Mouse (Mus musculus): ENCODE measurements around the gene Cpne2.

Gene Cpne2

DNA sequence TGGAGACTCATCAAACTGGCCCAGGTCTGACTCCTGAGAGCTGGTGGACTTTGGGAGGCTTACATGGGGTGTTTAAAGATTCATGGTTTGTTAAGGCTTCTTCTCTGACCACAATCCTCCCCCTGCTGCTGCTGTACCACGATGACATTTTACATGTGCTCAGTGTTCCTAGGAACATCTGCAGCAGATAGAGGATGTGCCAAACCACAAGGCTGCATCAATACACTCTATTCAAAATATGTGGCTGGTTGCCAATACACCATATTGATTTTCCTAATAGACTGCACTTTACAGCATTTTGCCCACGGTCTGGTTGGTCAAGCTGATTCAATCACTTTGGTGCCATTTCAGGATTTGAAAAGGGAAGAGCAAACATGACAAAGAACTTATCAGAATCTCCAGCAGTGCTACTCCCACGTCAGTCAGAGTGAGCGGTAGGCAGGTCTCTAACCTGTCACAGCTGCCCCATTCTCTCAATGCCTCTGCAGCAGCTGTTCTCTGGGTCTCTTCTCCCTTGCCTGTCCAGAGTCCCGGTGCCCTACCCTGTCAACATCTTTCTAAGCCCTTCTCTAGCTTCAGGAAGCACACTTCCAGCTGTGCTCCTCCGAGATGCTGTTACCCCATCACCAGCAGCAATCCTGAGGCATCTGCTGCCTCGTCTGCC, 49.2 kb downstream of the Cpne2 start:
- DNase-seq (ENCODE audit: low spot score) = no peak

DNA sequence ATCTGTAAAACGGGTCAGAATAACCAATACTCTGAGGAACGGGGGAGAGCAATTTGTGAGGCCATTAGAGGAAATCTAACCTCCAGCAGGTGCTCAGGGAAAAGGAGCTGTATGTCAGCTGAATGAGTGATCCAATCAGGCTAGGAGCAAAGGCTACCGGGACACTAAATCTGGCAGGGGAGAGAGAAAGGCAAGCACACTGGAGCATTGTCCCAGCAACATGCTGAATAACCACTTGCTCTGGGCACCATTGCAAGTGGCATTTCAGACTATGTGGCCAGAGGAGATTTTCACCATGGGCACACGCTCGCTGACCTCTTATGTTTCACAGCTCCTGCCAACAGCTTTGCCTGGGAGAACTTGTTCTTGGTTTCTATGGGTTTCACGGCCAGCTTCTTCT, 49.8 kb downstream of the Cpne2 start:
- DNase-seq (ENCODE audit: low spot score) = no peak

DNA sequence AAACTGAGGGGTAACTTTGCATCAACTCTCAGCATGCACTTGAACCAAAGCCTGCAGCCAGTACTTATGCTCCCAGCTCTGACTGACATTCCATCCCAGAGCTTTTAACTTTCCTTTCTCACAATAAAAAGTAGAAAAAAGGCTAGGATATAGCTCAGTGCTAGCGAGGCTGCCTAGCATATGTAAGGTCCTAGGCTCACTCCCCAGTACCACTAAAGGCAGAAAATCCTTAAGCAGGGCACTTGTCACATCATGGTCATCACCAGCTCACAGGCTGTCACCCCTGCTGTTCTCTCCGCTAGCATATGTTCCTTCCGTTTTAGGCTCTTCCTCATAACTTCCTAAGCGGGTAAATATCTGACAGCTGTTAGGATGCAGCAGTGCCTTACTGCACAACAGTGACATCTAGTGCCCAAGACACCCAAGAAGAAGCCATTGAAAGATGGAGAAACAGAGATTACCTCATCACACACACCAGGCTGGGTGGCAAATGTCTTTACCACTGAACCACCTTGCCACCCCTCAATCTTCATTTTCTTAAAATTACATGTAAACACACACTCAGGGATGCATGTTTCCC, 51.5 kb downstream of the Cpne2 start:
- DNase-seq (ENCODE audit: low spot score) = no peak

DNA sequence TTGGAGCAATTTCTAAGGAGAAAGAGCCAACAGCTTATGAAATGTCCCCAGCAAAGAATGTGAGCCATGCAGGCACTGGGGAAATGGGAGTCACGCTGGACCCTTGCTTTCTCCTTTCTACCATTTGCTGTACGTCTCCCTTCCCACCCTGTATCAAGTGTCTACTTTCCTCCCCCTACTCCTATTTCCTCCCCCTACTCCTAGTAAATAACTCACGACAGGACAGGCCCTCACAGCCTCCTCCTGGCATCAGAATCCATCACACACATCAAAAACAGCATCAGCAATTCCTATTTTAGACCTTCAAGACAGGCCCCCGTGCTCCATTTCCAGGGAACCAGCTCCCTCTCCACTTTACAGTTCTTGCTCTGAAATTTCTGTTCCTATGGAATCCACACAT, 58.9 kb downstream of the Cpne2 start:
- no peak for DNase-seq (ENCODE audit: low spot score)

DNA sequence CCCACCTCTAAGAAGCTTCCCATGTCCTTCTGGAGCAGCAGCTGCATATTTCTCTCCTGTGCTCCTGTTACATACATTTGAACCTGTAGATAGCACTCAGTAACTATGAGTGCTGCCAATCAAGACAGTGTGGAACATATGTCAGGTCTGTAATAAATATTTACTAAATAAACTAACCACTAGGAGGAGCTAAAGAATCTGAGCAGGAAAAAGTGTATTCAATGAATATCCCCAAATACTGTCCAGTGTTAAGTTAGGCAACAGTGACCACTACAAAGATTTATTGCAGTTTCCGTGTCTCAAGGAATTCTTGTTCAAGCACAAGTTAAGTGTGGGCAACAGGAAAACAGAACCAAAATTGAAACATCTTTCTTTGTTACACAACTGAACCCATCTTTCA, 61.4 kb downstream of the Cpne2 start:
- DNase-seq (ENCODE audit: low spot score) = no peak

DNA sequence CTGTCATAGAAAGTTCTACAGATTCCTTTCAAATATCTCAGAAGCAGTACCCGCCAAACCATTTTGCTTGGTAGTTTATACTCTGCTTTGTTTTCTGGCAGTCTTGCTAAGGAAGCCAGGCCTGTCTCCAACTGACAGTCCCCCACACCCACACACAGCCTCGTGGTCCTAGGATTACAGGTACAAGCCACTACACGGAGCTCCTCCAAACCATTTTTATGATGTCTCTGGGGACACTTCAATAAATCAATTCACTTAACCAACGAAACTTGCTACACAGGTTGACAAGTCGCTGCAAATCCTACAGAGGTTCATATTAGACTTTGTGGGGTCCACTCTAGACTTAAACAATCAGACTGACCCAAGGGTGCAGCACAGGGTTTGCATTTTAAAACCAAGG, 67.7 kb downstream of the Cpne2 start:
- DNase-seq (ENCODE audit: low spot score) = no peak

DNA sequence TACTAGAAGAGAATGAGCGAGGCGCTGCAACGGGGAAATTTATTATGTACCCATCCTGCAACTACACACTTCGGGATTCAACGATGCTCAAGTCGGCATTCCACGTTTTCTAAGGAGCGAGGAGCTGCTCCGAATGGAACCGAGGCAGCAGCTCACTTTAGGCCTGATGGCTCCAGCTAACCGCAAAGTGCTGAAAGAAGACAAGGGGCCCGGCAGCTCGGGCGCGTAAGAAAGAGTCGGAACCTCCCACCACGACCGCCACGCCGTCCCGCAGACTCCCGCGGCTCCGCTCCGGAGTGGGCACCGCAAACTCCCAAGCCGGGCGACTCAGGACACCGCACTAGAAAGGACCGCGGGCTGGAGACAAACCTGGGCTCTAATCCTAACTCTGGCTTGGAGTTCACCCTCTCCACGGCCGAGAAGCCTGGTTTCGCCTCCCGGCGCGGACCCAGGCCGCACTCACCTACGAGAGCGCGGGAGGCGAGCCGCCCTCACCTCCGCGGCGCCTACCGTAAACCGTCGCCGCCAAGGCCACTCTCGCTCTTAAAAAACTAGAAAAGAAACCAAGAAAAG, 68.3 kb downstream of the Cpne2 start:
- peak; percentile 67 for DNase-seq (ENCODE audit: low spot score)

DNA sequence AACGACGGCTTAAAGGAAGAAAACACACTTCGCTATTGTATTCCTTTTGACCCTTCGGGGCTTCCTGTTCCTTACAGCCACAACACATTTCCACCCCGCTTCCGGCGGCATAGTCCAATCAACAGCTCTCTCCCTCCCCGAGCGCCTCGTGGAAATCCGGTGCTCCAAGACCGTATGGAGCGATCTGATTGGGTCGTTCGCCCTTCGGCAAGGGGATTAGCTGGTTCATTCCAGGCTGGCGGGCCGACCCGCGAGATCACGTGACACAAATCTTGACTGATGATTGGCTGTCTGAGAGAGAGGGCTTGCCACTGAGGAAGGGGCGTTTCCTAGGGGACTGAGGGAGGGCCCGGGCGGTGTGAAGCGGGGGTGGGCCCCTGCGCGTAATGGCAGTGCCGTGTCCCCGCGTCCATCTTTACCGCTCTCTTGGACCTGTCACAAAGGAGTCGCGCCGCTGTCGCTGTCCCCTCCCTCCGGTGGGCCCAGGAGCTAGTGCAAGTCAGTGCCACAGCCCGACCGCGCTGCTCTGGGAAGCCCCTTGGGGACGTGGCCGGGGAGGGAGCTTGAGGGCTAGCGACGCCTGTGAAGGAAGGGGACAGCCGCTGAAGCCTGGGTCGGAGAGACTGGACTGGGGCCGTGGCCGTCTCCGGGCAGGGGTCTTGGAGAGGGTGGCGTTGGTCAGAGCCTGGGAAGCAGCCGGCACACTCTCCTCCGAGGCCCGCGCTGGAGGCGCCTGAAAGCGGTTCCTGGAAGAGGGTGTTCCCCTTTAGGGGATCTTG, 69.0 kb downstream of the Cpne2 start, which contains the start of the genes Rspry1 and Fam192a:
TSS of gene Rspry1 (plus strand) at position 331 of the 779 bp plus-strand sequence.
TSS of gene Fam192a (minus strand) at position 391 of the 779 bp plus-strand sequence.
- peak; percentile 98 for DNase-seq (ENCODE audit: low spot score)

DNA sequence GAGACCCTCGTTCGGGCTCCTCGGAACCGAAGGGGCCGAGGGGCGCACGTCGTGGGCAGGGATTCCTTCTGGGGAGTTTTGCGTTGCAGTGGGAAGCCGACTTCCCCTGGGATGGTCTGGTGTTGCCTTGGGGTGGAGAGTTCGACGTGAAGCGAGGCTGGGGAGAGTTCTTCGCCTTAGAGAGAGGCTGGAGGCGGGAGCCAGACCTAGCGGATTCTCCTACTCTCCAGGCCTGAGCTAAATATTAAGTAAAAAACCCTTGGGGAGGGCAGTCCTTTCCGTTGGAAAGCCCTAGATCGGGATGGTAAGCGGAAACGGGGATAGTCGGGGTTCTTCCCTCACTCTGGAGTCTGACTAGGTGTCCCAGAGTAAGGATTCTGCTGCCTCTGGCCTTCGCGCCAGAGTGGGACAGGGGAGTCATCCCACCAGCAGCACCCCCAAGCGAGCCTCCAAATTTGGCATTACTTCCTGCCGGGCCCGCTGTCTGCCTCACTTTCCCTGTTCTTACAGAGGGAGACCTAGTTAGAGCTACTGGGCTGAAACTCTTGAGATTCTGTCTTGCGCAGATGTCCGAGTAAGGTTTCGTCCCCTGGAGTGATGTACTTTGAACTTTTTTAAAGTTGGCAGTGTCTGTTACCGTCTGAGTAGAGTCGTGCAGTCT, 69.8 kb downstream of the Cpne2 start:
- peak; percentile 52 for DNase-seq (ENCODE audit: low spot score)

DNA sequence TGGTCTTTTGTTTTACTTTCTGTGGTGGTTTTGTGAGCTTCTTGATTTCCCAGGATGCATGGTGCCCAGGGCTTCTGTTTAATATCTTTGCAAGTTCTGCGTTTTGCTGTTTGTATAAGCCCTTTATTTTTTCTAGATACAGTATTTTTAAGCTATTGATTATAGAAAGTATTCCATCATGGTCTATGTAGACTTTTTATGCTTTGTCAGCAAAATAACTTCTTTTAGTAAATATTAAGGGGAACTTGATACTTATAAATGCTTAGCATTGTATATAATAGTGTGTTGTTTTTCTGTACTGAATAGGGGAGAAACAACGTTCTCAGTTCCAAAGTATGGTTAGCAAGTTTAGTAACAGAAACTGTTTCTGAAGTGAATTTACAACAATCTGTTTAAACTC, 71.2 kb downstream of the Cpne2 start:
- DNase-seq (ENCODE audit: low spot score) = no peak

DNA sequence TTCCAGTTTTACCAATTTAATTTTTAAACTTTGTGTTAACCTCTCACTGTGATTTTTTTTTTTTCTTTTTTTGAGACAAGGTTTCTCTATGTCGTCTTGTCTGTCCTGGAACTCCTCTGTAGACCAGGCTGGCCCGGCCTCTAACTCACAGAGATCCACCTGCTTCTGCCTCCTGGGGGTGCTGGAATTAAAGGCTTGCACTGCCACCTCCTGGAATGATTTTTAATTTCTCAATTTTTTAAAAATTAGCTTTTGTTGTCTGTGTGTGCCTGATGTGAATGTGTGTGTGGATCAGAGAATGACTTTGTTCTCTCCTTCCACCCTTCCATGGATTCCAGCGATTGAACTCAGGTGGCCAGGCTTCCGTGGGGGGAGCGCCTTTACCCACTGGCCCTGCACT, 74.3 kb downstream of the Cpne2 start:
- DNase-seq (ENCODE audit: low spot score) = no peak
